Mouse (Mus musculus) cerebellum, adult 2 months (tissue): Measurements from ENCODE around the gene Slc25a45.

ENCODE experiments used
- CTCF ChIP-seq: fragments of 200-500 bp; IDR thresholded peaks from 2 replicates; pipeline ENCODE4 v1.5.1; 2011; ENCODE audit warnings: low read depth, mild to moderate bottlenecking, control low read depth, low read length, moderate library complexity, borderline replicate concordance; ENCODE audit not compliant: insufficient read depth
- POLR2A ChIP-seq: fragments of 200-500 bp; IDR thresholded peaks from 2 replicates; pipeline ENCODE4 v1.6.1; 2011; ENCODE audit warnings: low read length, control low read depth, borderline replicate concordance; ENCODE audit not compliant: insufficient read depth

DNA sequence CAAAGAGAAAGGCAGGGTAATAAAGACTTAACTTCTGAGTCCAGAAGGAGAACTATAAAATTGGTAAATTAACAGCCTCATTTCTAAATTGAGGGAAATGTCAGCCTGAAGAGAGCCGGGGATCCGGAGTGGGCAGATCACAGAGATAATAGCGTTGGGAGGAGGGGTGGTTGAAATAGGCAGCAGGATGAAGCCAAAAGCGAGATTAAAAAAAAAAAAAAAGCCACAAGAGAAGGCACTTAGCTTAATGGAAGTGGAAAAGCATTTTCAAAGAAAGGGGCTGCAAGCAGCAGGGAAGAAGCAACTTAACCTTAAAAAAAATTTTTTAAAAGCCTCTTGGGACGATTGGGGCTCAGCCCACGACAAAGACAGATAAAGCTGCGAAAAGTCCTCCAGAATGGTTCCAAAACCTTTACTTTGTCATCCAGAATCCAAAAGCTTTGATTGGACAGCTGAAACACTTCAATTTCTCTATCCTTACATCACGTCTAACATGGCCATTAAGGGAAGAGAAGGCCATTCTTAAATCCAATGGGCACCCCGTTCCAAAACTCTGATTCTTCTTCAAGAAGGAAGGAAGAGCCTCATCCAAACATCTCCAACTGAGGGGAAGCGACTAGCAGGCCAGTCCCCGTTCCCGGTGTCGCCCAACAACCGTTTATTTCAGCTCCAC, 34.0 kb downstream of the Slc25a45 start:
- TF ChIP-seq CTCF (no peak), POLR2A (no peak)
